Mouse (Mus musculus): ENCODE data around the gene Uts2.

Uts2 gene

GRCm38 (mm10) chr4:150996797-150997196 lies at the start of gene Uts2:
TSS of gene Uts2 (plus strand) at chr4:150997097.
- no peak for DNase-seq (ENCODE audit: low spot score in 2 of 2)

DNA sequence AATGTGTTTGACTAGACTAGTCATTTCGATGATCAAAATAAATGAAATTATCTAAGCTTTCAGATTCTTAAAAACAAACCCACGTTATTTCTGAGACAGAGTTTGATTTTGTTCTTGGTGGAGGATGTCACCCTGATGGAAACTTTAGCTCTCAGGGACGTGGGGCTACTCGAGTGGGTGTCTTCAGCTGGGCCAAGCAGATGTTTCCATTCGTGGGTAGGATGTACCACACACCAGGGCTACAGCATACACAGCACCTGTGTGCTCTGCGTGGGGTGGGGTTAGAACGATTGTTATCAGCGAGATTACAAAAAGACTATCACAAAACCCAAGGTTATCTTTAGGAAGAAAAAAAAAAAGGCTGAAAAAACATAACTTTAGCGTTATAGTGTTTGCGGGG lies 45.9 kb upstream of the Uts2 start:
- no peak for DNase-seq (ENCODE audit: low spot score in 2 of 2)

DNA sequence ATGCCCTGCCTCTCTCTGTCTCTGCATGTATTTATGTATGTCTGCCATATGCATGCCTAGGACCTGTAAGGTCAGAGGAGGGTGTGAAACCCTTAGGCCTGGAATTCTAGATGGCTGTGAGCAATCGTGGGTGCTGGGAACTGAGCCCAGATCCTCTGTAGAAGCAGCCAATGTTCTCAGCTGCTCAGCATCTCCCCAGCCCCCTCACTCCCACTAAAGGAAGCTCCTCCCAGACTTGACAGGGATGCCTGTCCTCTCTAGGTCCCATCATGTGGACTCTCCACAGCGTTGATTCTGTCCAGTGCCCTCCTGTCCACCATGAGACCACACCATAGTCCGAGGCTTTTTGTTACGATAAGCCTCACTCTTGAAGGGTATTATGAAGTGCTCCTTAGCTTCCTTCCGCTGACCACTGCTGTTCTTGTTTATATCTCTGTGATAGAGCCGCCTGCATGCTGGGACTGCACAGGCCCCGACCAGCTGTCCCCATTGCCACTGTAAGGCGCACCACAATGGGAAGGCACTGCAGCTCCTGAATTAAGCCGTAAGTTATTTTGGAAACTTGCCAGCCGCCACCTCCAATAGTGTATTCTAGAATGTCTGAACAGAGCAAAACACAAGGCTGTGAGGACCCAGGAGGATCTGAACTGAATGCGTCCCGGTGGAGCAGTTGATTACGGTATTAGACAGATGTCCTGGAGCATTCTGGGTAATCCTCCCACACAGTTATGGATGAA lies 40.4 kb upstream of the Uts2 start:
- peak in 1 of 2 experiments; percentile 17 for DNase-seq (ENCODE audit: low spot score in 2 of 2)

DNA sequence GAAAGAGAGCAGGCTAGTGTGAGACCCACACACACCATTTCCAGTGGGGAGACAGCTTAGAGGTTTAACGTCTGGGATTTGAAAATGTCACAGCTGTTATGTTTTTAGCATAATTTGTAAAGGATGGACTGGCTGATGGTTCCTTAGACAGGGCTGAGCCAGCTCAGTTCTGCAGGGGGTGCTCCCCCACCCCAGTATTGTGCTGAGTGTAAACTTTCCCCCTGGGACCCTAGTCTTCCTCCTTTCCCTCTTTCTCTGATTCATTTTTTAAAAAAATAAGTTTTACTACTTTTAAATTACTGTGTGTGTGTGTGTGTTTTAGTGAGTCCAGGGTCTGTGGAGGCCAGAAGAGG lies 39.8 kb upstream of the Uts2 start:
- DNase-seq (ENCODE audit: low spot score in 2 of 2): no peak

GRCm38 (mm10) chr4:150958536-150958935 lies 38.4 kb upstream of the Uts2 start:
- DNase-seq (ENCODE audit: low spot score in 2 of 2): no peak

- DNase-seq (ENCODE audit: low spot score in 2 of 2): no peak
Observed at GRCm38 (mm10) chr4:150962231-150962630, 34.7 kb upstream of the Uts2 start.

DNA sequence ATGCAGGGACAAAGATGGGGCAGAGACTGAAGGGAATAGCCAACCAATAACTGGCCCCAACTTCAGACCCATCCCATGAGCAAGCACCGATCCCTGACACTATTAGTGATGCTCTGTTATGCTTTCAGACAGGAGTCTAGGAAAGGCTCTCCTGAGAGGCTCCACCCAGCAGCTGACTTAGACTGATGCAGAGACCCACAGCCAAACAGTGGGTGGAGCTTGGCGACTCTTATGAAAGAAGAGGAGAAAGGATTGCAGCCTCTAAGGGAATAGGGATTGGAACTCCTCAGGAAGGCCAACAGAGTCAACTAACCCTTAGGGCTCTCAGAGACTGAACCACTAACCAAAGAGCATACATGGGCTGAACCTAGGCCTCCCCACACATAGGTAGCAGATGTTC lies 33.2 kb upstream of the Uts2 start:
- DNase-seq (ENCODE audit: low spot score in 2 of 2): no peak

- peak in 1 of 2 experiments; percentile 88 for DNase-seq (ENCODE audit: low spot score in 2 of 2)
Observed at GRCm38 (mm10) chr4:150964635-150965554, 32.0 kb upstream of the Uts2 start.

DNA sequence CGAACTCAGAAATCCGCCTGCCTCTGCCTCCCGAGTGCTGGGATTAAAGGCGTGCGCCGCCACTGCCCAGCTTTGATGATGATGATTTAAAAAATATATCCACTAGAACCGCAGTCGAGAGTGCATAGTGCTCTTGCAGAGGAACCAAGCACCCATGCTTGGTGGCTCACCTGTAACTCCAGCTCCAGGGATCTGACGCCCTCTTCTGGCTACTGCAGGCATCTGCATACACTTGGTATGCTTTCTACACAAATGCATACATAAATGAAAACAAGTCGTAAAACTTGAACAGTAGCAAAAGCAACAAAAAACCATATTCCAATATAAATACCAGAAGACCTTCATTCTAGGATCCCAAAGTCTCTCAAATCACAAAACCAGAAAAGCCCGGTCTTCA lies 31.3 kb upstream of the Uts2 start:
- no peak for DNase-seq (ENCODE audit: low spot score in 2 of 2)

DNA sequence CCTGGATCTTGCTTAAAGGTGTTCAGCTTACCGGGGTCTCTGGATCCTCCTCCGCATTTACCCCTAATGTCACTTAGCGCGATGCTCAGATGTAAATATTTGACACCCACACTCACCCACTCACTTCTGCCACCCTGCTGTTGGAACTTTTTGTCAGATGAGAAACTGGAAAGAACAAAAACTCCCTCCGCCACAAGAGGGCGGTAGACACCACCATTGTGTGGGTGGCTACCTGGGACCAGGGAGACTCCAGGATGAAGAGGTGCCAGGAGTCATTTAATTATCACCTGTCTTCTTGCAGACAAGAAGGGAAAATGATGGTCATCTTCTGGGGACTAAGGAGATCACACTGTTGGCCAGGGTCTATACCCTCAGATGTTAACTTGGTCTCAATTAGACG lies 30.3 kb upstream of the Uts2 start:
- peak in 1 of 2 experiments; percentile 58 for DNase-seq (ENCODE audit: low spot score in 2 of 2)

- DNase-seq (ENCODE audit: low spot score in 2 of 2): no peak
Observed at GRCm38 (mm10) chr4:150968956-150969355, 27.9 kb upstream of the Uts2 start.

- no peak for DNase-seq (ENCODE audit: low spot score in 2 of 2)
Observed at GRCm38 (mm10) chr4:150973264-150973663, 23.6 kb upstream of the Uts2 start.

DNA sequence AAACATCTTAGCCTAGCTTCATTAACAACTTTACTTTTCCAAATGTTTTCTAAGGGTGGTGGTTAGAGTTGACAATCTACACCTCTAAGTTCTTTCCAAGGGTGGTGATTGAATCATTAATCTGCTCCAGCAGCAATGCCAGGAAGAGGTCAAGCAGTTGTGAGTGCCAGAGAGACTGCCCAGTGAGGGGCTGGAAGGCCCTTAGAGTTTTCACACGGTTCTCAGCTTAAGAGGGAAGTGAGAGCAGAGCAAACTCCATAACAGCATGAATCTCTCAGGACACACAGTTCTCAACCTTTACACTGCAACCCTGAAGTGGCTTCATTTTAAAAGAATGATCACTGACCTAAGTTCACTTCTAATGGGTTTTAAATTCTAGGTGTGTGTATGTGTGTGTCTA lies 21.8 kb upstream of the Uts2 start:
- no peak for DNase-seq (ENCODE audit: low spot score in 2 of 2)

- no peak for DNase-seq (ENCODE audit: low spot score in 2 of 2)
Observed at GRCm38 (mm10) chr4:150978156-150978910, 18.6 kb upstream of the Uts2 start.

GRCm38 (mm10) chr4:150979455-150979854 lies 17.4 kb upstream of the Uts2 start:
- DNase-seq (ENCODE audit: low spot score in 2 of 2): no peak

DNA sequence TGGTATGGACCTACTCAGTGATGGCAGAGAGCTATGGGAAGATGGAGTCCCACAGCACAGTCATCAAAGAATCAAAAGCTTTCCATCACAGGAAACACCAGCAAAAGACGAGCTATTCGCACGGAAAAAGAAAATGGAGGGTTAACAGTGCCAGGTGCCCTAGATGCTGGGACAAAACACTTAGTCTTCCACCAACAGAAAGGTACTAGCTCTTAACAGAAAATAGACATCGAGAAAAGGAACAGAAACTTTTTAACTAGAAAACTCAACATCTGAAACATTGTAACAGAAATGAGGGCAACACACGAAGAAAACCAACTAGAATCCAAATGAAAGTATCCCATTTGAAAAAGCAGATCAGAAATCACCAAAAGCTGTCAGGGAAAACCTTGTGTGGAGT lies 16.7 kb upstream of the Uts2 start:
- no peak for DNase-seq (ENCODE audit: low spot score in 2 of 2)

DNA sequence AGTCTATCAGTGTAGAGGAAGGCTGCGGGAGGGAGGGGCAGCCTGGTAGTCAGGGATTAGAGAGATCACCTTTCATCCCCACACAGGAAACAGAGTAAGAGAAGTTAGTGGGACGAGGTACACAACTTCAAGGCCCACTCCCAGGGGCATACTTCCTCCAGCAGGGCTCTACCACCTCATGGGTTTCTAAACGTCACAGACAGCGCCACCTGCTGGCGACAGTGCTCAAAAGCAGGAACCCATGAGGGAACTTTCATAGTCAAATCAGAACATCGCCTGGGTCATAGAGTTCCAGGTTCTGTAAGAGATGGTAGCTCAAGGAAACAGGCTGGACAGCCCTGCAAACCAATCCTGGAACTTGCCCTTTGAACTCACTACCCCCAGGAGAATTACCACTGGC lies 6.7 kb upstream of the Uts2 start:
- no peak for DNase-seq (ENCODE audit: low spot score in 2 of 2)

- DNase-seq (ENCODE audit: low spot score in 2 of 2): no peak
Observed at GRCm38 (mm10) chr4:150998626-150999025, 1.7 kb downstream of the Uts2 start.

- DNase-seq (ENCODE audit: low spot score in 2 of 2): no peak
Observed at GRCm38 (mm10) chr4:151001397-151001796, 4.5 kb downstream of the Uts2 start.

DNA sequence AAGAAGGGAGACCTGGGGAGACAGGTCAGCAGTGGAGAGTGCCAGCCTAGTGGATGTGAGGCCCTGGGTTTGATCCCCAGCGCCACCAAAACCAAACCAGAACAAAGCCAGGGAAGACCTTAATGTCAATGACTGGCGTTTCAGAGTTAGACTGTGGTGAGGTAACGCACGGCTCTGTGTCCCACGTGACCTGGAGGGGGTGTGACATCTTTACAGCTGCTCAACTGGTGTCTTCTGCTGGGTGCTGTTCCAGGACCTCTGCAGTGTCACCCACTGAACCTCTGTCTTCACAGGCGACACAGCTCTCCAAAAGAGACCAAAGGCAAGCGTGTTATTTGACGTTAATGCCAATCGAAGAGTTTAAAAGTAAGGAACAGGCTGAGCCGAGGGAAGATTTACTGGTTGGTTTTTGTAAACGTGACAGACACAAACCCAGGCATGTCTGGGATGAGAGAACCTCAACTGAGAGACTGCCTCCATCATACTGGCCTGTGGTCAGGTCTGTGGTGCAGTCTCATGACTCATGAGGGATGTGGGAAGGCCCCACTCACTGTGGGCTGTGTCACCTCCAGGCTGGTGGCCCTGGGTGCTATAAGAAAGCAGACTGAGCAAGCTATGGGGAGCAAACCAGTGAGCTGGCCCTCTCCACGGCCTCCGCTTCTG lies 8.9 kb downstream of the Uts2 start:
- DNase-seq (ENCODE audit: low spot score in 2 of 2): no peak

- DNase-seq (ENCODE audit: low spot score in 2 of 2): peak in 1 of 2 experiments; percentile 16
Observed at GRCm38 (mm10) chr4:151006945-151007344, 10.0 kb downstream of the Uts2 start.

GRCm38 (mm10) chr4:151010316-151010715 lies 13.4 kb downstream of the Uts2 start:
- DNase-seq (ENCODE audit: low spot score in 2 of 2): no peak

All from left cerebral cortex, adult 9 months (tissue).